Mouse (Mus musculus): ENCODE measurements around the gene Slc2a4.

DNA sequence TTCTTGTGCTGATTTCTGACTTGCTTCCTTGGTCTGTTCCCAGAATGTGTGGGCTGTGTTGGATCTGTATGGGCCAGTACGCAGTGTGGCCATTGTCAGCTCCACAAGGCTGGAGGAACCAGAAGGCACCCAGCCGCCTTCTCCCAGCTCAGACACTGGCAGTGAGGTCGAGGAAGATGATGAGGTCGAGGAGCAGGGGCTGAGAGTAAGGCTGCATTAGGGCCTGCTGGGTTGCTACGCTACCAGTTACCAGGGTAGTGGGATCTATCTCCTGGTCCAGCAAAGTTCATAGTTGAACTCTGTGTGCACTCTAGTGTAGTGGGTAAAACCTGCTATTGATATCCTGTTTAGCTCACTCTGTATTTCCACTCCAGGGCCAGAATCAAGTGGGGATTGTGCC lies 38.8 kb downstream of the Slc2a4 start:
- TF ChIP-seq CTCF (IDR thresholded peaks at IDR 0.05; ENCODE audit: low read depth, low read length) (no peak), POLR2A (IDR thresholded peaks at IDR 0.05; ENCODE audit: borderline replicate concordance, low read depth, low read length) (no peak)
